Mouse (Mus musculus) testis, adult 2 months (tissue): Measurements from ENCODE around the gene Gm20388. TPM values are rescaled to one million over a fixed set of nuclear protein-coding genes. Genes with fewer than 3 reads are reported as not detected.
A peak's percentile ranks its signal among the peaks of the same experiment; 100 is the strongest.

Experiments used
- H3K27ac ChIP-seq: fragments of 200-500 bp; 2 replicates; pipeline ENCODE4 v1.5.1; 2012; ENCODE audit warnings: low read depth, low read length; ENCODE audit not compliant: control insufficient read depth, insufficient read depth
- H3K27me3 ChIP-seq: fragments of 200-500 bp; 2 replicates; pipeline ENCODE4 v1.6.1; 2012; ENCODE audit warnings: mild to moderate bottlenecking, low read length, moderate library complexity; ENCODE audit not compliant: control insufficient read depth, insufficient read depth
- H3K36me3 ChIP-seq: fragments of 200-500 bp; 2 replicates; pipeline ENCODE4 v1.6.1; 2012; ENCODE audit warnings: mild to moderate bottlenecking, low read length; ENCODE audit not compliant: control insufficient read depth, insufficient read depth
- H3K4me1 ChIP-seq: fragments of 200-500 bp; 2 replicates; pipeline ENCODE4 v1.6.1; 2012; ENCODE audit warnings: low read length; ENCODE audit not compliant: control insufficient read depth, insufficient read depth
- H3K4me3 ChIP-seq: fragments of 200-500 bp; 2 replicates; pipeline ENCODE4 v1.5.1; 2012; ENCODE audit warnings: low read depth, mild to moderate bottlenecking, low read length, moderate library complexity, mixed read lengths; ENCODE audit not compliant: control insufficient read depth
- CTCF ChIP-seq: fragments of 200-500 bp; IDR thresholded peaks from 2 replicates; pipeline ENCODE4 v1.5.1; 2012; ENCODE audit warnings: low read depth, mild to moderate bottlenecking, inconsistent platforms, low read length, moderate library complexity; ENCODE audit not compliant: control insufficient read depth, insufficient read depth, insufficient replicate concordance
- POLR2A ChIP-seq: fragments of 200-500 bp; IDR thresholded peaks from 2 replicates; pipeline ENCODE4 v1.6.1; 2012; ENCODE audit warnings: low read depth, mild to moderate bottlenecking, inconsistent platforms, low read length, moderate library complexity; ENCODE audit not compliant: control insufficient read depth
- polyA plus RNA-seq: library from polyadenylated mRNA; depleted of rRNA; stranded (reverse); fragments of >200 nt; gene quantifications from 2 replicates; pipeline ENCODE4 v1.2.3, GENCODE M21; 2012

The Gm20388 gene
- polyA plus RNA-seq, 1 experiment = 5.6 TPM

- H3K4me3 ChIP-seq = peak overlapping the region; percentile 59
- H3K27me3 ChIP-seq = no peaks in the 10 kb centered on the region
- peaks cover 16% of the 10 kb centered on the region for H3K4me1 ChIP-seq
- H3K27ac ChIP-seq = peak overlapping the region; percentile 29; the same call in 1 of the 2 replicates
- TF ChIP-seq POLR2A = no peak
- no peak for TF ChIP-seq CTCF
- H3K36me3 ChIP-seq = no peaks in the 10 kb centered on the region
Observed at GRCm38 (mm10) chr8:120488636-120489131, 578.0 kb downstream of the Gm20388 start.

GRCm38 (mm10) chr8:120489142-120489754 lies 578.6 kb downstream of the Gm20388 start:
- Histone ChIP-seq H3K4me1 (peaks cover 16% of the 10 kb centered on the region), H3K27me3 (no peaks in the 10 kb centered on the region), H3K36me3 (no peaks in the 10 kb centered on the region), H3K4me3 (peak overlapping the region; percentile 59), H3K27ac (peak overlapping the region; percentile 29; the same call in 1 of the 2 replicates)
- no peak for TF ChIP-seq CTCF
- TF ChIP-seq POLR2A = no peak

- H3K4me3 ChIP-seq = peak overlapping the region; percentile 59
Observed at GRCm38 (mm10) chr8:120489771-120490281, 579.2 kb downstream of the Gm20388 start.

GRCm38 (mm10) chr8:120490354-120491141 lies 579.9 kb downstream of the Gm20388 start:
- peaks cover 16% of the 10 kb centered on the region for H3K4me1 ChIP-seq
- no peaks in the 10 kb centered on the region for H3K36me3 ChIP-seq
- H3K27me3 ChIP-seq = no peaks in the 10 kb centered on the region
- TF ChIP-seq CTCF (no peak), POLR2A (no peak)
- H3K4me3 ChIP-seq = no peak overlapping the region
- no peak overlapping the region for H3K27ac ChIP-seq

More at GRCm38 (mm10) chr8:120489771-120490281, 579.2 kb downstream of the Gm20388 start:
- Histone ChIP-seq H3K27ac (no peak overlapping the region), H3K4me1 (peaks cover 16% of the 10 kb centered on the region), H3K27me3 (no peaks in the 10 kb centered on the region), H3K36me3 (no peaks in the 10 kb centered on the region)
- TF ChIP-seq POLR2A (no peak), CTCF (no peak)

- Histone ChIP-seq H3K36me3 (no peaks in the 10 kb centered on the region), H3K27me3 (no peaks in the 10 kb centered on the region), H3K27ac (no peak overlapping the region), H3K4me1 (peaks cover 16% of the 10 kb centered on the region), H3K4me3 (no peak overlapping the region)
- TF ChIP-seq POLR2A = no peak
- TF ChIP-seq CTCF = no peak
Observed at GRCm38 (mm10) chr8:120491166-120491793, 580.6 kb downstream of the Gm20388 start.

- Histone ChIP-seq H3K4me3 (no peak overlapping the region), H3K4me1 (peaks cover 12% of the 10 kb centered on the region), H3K27ac (no peak overlapping the region), H3K36me3 (no peaks in the 10 kb centered on the region), H3K27me3 (no peaks in the 10 kb centered on the region)
- TF ChIP-seq CTCF (no peak), POLR2A (no peak)
Observed at GRCm38 (mm10) chr8:120492193-120492880, 581.7 kb downstream of the Gm20388 start.
